Mouse (Mus musculus): ENCODE measurements around the gene Emx1. TPM values are rescaled to one million over a fixed set of nuclear protein-coding genes. Genes with fewer than 3 reads are reported as not detected.

Emx1 gene
- total RNA-seq, 2 experiments from 2014 or later: not detected

GRCm38 (mm10) chr6:85188256-85189110, 1.2 kb downstream of the Emx1 start:
- no peak for ATAC-seq (replicated peaks; ENCODE audit: low FRiP score, poor library complexity, severe bottlenecking)

GRCm38 (mm10) chr6:85189361-85189760, 2.1 kb downstream of the Emx1 start:
- ATAC-seq (replicated peaks; ENCODE audit: low FRiP score, poor library complexity, severe bottlenecking): no peak

- no peak for ATAC-seq (replicated peaks; ENCODE audit: low FRiP score, poor library complexity, severe bottlenecking)
Measured at GRCm38 (mm10) chr6:85189911-85190591, 2.8 kb downstream of the Emx1 start.

DNA sequence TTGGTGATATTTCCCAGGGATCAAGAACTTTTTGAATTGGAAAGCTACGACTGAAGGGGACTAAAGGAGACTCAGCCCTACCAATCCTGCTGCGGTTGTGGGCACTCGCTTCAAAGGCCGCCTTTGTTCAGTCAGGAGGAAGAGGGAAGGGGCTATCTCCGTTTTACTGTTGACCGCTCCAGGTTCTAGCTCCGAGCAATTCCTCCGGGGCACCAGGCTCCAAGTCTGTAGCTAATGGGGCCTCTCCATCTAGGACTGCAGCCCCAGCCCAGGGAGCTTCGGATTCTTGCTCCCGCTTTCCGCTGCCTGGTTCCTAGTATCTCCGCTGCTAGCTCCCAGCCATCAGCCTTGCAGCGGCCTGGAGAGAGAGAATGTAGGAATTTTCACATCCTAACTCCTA, 3.4 kb downstream of the Emx1 start:
- ATAC-seq (replicated peaks; ENCODE audit: low FRiP score, poor library complexity, severe bottlenecking): no peak

- ATAC-seq (replicated peaks; ENCODE audit: low FRiP score, poor library complexity, severe bottlenecking): no peak
Measured at GRCm38 (mm10) chr6:85191751-85192440, 4.7 kb downstream of the Emx1 start.

DNA sequence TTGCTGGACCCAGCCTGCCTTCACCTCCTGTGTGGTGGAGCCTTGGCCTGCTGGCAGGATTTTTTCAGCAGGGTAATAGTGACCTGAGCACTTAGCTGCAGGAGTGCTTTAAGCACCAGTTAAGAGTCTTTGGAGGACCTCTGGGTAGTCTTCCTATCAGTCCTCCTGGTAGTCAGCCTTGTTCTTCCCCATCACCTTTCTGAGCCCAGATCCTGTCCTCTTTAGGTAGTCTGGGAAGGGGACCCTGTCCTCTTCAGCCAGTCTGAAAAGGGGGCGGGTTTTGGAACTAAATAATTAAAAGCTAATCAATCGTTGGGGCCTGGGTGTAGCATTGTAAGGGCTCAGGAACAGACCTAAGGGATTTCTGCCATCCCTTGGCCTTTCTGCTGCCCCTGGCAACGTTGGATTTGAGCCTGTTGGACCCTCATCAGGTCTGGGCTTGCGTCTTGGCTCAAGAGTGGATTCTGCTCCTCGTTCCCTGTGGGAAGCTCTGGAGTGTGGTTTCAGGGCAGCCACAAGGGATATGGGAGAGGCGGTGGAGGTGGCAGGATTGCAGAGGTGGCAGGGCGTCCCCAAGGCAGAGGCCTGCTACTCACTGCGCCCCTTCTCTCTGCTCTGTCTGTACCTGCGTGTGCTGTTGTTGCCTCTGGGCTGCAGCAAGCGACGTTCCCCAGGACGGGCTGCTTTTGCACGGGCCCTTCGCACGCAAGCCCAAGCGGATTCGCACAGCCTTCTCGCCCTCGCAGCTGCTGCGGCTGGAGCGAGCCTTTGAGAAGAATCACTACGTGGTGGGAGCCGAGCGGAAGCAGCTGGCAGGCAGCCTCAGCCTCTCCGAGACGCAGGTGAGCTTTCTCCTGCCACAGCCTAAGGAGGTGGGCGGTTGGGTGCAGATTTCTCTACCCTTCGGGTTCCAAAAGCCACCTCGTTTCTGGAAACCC, 6.4 kb downstream of the Emx1 start:
- ATAC-seq (replicated peaks; ENCODE audit: low FRiP score, poor library complexity, severe bottlenecking): no peak

DNA sequence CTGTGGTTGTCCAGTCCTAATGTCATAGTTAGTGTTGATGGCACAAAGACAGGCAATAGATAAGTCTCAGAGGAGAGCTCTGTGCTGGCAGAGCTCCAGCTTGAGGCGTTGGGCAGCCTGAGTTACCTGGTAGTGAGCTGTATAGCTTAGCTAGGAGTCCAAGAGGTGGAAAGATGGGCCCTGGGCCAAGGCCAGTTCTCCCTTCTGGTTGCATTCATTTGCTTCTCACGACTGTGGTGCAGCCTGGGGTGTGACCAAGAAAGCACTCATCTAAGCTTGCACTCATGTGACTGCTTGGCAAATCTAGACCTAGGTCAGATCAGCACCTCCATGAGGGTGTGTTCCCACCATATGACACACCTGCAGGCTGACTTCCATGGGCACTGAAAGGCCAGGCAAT, 10.7 kb downstream of the Emx1 start:
- ATAC-seq (replicated peaks; ENCODE audit: low FRiP score, poor library complexity, severe bottlenecking): no peak

GRCm38 (mm10) chr6:85206182-85206938, 19.1 kb downstream of the Emx1 start:
- ATAC-seq (replicated peaks; ENCODE audit: low FRiP score, poor library complexity, severe bottlenecking): no peak

GRCm38 (mm10) chr6:85206939-85207285, 19.7 kb downstream of the Emx1 start:
- no peak for ATAC-seq (replicated peaks; ENCODE audit: low FRiP score, poor library complexity, severe bottlenecking)

- ATAC-seq (replicated peaks; ENCODE audit: low FRiP score, poor library complexity, severe bottlenecking): no peak
Measured at GRCm38 (mm10) chr6:85207345-85207744, 20.1 kb downstream of the Emx1 start.

- ATAC-seq (replicated peaks; ENCODE audit: low FRiP score, poor library complexity, severe bottlenecking): no peak
Measured at GRCm38 (mm10) chr6:85209226-85209967, 22.2 kb downstream of the Emx1 start.

GRCm38 (mm10) chr6:85210686-85211085, 23.4 kb downstream of the Emx1 start:
- ATAC-seq (replicated peaks; ENCODE audit: low FRiP score, poor library complexity, severe bottlenecking): no peak

GRCm38 (mm10) chr6:85218251-85218650, 31.0 kb downstream of the Emx1 start:
- ATAC-seq (replicated peaks; ENCODE audit: low FRiP score, poor library complexity, severe bottlenecking): no peak

- ATAC-seq (replicated peaks; ENCODE audit: low FRiP score, poor library complexity, severe bottlenecking): no peak
Measured at GRCm38 (mm10) chr6:85218684-85219445, 31.6 kb downstream of the Emx1 start.

DNA sequence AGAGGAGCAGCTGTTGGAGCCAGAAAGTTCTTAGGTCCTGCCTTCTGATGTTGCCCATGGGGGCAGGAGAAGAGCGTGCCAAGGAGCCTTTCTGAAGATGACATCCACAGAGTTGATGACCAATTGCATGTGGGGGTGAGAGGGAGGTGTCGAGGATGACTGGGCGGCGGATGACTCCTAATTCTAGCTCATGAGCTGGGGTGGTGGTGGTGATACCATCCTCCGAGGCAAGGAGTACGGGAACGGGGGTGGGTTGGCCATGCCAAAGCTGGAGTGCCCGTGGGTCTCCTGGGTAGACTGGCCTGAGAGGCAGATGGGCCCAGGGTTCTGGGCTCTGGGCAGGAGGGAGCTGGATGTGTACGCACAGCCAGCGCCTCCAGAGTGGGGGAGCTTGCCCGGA, 32.5 kb downstream of the Emx1 start:
- no peak for ATAC-seq (replicated peaks; ENCODE audit: low FRiP score, poor library complexity, severe bottlenecking)

DNA sequence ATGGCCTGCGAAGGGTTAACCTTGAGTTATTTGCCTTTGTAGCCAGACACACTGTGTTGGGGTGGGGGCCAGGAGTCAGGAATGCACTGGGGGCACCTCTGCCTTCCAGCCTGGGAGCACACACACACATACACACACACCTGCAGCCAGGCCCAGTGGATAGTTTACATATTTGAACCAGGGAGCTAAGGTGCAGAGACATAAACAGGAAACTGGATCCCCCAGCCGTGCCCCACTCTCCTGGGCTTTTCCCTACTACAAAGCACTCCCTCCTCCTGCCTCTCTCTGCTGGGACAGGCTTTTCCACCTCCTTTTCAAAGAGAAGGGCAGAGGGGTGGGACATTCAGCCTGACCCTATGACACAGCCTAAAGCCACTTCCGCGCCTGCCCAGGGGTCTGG, 33.7 kb downstream of the Emx1 start:
- ATAC-seq (replicated peaks; ENCODE audit: low FRiP score, poor library complexity, severe bottlenecking): no peak

DNA sequence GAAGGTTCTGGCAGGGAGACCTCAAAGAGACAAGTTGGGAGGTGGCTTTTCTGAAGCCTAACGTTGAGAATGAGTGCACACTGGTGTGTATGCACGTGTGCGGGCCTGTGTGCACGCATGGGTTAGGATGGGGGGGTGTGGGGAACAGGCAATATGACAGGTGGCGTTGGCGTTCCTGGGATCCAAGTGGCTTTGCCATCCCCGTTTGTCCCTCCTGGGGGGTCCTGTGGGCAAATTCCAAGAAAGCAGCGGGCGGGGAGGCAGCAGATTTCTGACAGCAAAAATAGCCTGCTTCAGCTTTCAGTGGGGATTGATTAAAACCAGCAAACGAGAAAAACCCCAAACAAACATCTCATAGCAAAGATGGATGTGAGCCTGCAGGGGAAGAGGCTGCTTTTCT, 35.3 kb downstream of the Emx1 start:
- ATAC-seq (replicated peaks; ENCODE audit: low FRiP score, poor library complexity, severe bottlenecking): no peak
